Mouse (Mus musculus) gastrocnemius, adult 8-10 months (tissue): ENCODE measurements at regions not wholly inside any gene's neighbourhood (a gene's known extent, or its start where the extent isn't known, plus 50 kb on each side); places are given as distances from the start of the nearest gene placed in this dataset.

Experiments used
- DNase-seq, 2 experiments: peaks; one replicate each; pipeline ENCODE4 v3.0.0; 2022; ENCODE audit warnings: low spot score in 2 of 2

GRCm38 (mm10) chr13:82849037-82849436 lies 654.8 kb upstream of the Mef2c start:
- DNase-seq: peak in 1 of 2 experiments; percentile 8

- DNase-seq: no peak
Observed at GRCm38 (mm10) chr13:82869869-82870268, 634.0 kb upstream of the Mef2c start.

- DNase-seq: no peak
Observed at GRCm38 (mm10) chr13:82874091-82874490, 629.7 kb upstream of the Mef2c start.

GRCm38 (mm10) chr13:82883368-82883767 lies 620.5 kb upstream of the Mef2c start:
- no peak for DNase-seq

- DNase-seq: no peak
Observed at GRCm38 (mm10) chr13:82888755-82889154, 615.1 kb upstream of the Mef2c start.

- DNase-seq: peak in 1 of 2 experiments; percentile 10
Observed at GRCm38 (mm10) chr13:82892731-82893130, 611.1 kb upstream of the Mef2c start.

GRCm38 (mm10) chr13:82899686-82900085 lies 604.1 kb upstream of the Mef2c start:
- DNase-seq: no peak

- no peak for DNase-seq
Observed at GRCm38 (mm10) chr13:82902160-82902559, 601.7 kb upstream of the Mef2c start.

- no peak for DNase-seq
Observed at GRCm38 (mm10) chr13:82903637-82904036, 600.2 kb upstream of the Mef2c start.

GRCm38 (mm10) chr13:82907689-82908088 lies 596.1 kb upstream of the Mef2c start:
- no peak for DNase-seq

GRCm38 (mm10) chr13:82909151-82909550 lies 594.7 kb upstream of the Mef2c start:
- DNase-seq: no peak

- DNase-seq: no peak
Observed at GRCm38 (mm10) chr13:82912859-82913258, 591.0 kb upstream of the Mef2c start.

GRCm38 (mm10) chr13:82915194-82915593 lies 588.6 kb upstream of the Mef2c start:
- no peak for DNase-seq

- no peak for DNase-seq
Observed at GRCm38 (mm10) chr13:82930010-82930409, 573.8 kb upstream of the Mef2c start.

- DNase-seq: no peak
Observed at GRCm38 (mm10) chr13:82937856-82938255, 566.0 kb upstream of the Mef2c start.

- DNase-seq: no peak
Observed at GRCm38 (mm10) chr13:82942691-82943341, 561.0 kb upstream of the Mef2c start.

- DNase-seq: no peak
Observed at GRCm38 (mm10) chr13:82946931-82947330, 556.9 kb upstream of the Mef2c start.

- no peak for DNase-seq
Observed at GRCm38 (mm10) chr13:82949541-82949940, 554.3 kb upstream of the Mef2c start.

- DNase-seq: no peak
Observed at GRCm38 (mm10) chr13:82962333-82962732, 541.5 kb upstream of the Mef2c start.

GRCm38 (mm10) chr13:82971722-82972121 lies 532.1 kb upstream of the Mef2c start:
- DNase-seq: no peak

- DNase-seq: no peak
Observed at GRCm38 (mm10) chr13:82974210-82974811, 529.5 kb upstream of the Mef2c start.

- DNase-seq: no peak
Observed at GRCm38 (mm10) chr13:83001118-83001517, 502.7 kb upstream of the Mef2c start.

GRCm38 (mm10) chr13:83016686-83017085 lies 487.1 kb upstream of the Mef2c start:
- DNase-seq: no peak
